Mouse (Mus musculus): ENCODE measurements at regions not wholly inside any gene's neighbourhood (a gene's known extent, or its start where the extent isn't known, plus 50 kb on each side); places are given as distances from the start of the nearest gene placed in this dataset.
"Not testable (repeated sequence)": the region's sequence is repeated elsewhere in the genome, so short reads cannot be mapped to it uniquely, and the experiment has no call there.

DNA sequence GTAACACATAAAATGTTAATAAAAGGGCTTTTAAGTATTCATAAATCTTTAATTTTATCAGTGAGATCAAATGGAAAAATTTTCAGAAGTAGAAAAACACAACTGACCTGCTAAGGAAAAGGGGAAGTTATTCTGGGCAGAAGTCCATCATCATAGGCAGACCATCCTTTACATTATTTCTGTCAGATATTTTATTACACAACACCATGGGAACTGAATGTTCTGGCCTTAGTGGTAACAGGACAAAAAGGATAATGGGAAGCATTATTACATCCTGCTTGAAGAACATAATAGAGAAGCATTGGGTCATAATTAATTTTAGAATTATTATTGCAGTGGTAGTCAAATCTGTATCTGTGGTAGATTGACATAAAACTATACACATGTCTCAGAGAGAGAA, 603.5 kb upstream of the Gje1 start:
- DNase-seq: no peak

- DNase-seq: no peak
Observed at GRCm38 (mm10) chr10:15317017-15317607, 599.1 kb upstream of the Gje1 start.

GRCm38 (mm10) chr10:15310650-15311049, 592.6 kb upstream of the Gje1 start:
- DNase-seq: no peak

DNA sequence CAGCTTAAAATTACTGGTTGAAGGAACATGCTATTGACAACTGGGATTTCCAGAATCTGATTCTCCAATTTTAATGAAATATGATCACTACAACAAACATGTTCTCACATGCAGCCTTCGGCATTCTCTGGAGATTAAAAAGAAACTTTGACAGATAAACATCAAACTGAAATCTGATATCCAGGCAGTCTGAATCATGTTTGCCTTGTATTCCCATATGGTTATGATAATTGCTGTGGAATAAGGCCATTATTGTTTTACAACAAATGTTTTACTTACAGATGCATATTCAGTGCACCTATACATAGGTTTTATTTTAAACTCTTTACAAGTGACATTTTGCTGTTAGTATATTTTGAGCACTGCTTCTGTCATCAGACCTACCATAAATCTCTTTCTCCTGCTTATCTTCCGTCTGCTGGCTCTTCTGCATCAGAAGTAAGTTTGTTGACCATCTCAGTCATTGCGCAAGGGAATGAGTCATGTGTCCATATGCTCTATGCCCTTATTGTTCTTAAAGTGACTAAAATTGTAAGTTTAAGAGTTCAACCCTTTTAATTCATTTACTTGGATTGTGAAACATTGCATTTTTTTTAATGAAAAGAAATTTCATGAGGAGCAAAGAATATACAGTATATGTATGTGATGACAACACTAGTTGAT, 587.9 kb upstream of the Gje1 start:
- DNase-seq: no peak

DNA sequence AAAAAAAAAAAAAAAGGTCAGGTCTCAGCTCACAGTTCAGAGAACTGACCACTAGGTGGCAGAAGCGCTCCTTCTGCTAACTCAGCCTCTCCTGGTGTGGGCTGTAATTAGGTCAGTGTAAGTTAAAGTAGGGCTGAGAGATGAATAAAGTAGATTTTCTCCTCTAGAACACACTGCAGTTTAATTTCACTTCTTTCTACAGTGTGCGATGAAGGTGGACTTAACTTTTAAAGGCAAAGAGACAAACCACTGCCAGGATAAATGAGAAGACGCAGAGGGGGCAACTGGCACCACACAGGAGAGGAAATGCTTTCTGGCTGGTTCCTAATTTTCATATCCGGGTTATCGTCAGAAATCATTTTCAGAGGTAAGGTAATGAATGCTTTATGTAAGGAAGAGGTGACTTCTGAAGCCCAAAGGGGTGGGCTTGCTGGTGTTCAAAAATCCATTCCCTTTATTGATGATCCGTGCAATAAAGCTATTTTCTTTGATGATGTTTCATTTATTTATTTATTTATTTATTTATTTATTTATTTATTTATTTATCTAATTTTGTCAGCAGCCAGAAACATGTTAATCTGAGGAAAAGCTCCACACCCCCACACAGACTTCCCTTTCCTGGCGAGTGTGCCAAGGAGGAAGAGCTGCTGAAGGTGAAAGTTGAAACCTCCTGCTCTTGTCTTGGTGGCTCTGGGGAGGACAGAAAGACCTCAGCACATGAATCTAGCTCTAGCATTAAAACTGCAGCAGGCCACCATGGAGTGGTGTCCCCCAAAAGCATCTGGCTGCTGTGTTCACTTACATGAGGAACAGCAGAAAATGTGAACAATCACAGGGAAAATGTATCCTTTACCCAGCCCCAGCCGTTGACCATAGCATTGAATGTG, 582.4 kb upstream of the Gje1 start:
- DNase-seq: peak; percentile 79 to 85

DNA sequence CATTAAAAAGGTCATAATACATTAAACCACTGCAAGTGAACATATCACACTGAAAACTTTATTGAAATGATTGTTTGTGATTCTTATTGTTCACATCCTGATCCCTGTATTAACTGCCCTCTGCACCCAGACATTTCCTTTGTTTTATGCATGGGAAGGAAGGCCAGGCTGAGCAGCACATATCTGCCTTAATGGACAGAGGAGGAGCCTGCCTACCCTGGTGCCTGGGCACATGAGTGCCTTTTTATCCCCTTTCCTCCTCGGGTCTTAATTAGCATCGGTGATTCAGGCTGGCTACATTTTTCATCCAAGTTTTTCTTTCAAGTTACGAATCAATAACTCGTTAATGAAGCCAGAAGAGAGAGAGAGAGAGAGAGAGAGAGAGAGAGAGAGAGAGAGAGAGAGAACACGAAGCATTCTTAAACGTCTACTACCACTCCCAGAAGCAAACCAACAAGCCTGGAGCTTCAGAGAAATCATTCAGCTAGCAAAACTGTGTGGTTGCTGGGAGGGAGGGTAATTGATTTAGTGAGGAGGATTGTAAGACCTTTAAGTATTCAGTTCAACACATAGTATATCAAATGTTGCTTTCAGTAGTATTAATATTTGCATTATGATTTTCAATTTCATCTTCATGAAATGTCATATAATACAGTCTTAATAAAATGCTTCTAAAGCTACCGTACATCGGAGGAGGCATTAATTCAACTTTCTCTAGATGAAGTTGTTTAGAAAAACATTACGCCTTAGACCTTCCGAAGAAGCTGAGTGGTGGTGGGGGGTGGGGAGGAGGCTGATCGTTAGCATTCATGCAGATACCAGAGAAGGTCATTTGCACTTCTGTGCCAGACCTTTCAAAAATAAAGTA, 581.6 kb upstream of the Gje1 start:
- DNase-seq: no peak

DNA sequence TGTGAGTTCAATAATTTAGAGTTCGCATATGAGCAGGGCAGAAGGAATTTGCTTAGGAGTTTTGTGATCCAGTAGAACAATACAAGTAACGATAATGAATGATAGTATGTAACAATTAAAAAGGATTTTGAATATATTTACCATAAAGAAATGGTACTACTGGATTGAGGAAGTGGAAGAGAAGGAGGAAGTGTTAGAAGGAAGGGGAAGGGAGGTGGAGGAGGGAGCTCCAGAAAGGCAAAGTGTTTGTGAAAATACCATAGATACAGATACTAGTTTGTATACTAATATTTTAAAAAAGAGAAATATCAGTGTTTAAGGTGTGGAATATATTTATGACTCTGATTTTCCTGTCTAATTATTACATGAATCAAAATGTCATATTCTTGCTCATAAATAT, 579.2 kb upstream of the Gje1 start:
- no peak for DNase-seq

- DNase-seq: no peak
Observed at GRCm38 (mm10) chr10:15294125-15294524, 576.1 kb upstream of the Gje1 start.

DNA sequence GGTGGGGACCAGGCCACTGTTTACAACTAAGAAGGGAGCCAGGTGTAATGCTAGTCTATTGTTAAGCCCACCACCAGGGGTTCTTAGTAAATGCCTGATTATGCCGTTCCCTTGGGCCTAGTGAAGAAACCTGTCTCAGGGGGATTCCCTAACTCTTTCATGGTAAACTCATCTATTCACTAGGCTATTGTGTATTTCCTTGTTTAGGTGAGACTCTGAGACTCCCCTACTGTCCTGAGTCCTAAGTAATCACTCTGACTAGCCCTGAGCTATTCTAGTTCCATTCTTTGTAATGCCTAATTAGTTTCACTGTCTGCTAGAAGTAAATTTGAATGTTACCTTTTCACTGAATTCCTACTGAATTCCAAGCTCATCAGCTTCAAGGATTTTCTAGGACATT, 545.3 kb upstream of the Gje1 start:
- not testable (repeated sequence) for DNase-seq

DNA sequence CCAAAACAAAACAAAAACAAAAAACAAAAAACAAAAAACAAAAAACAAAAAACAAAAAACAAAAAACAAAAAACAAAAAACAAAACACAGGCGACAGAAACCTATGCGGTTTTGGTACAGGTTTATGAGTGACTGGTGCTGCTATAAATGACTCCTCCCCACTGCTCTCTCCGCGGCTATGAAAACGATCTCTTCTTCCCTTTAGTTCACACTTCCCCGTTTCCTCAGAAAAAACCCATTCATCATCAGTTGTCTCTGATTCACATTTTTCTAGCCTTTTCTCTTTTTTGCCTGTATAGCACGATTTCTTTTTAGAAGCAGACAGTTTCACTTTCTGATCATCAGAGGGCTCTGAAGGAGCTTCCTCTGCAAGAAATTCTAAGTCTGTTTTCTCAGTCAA, 544.3 kb upstream of the Gje1 start:
- not testable (repeated sequence) for DNase-seq

DNA sequence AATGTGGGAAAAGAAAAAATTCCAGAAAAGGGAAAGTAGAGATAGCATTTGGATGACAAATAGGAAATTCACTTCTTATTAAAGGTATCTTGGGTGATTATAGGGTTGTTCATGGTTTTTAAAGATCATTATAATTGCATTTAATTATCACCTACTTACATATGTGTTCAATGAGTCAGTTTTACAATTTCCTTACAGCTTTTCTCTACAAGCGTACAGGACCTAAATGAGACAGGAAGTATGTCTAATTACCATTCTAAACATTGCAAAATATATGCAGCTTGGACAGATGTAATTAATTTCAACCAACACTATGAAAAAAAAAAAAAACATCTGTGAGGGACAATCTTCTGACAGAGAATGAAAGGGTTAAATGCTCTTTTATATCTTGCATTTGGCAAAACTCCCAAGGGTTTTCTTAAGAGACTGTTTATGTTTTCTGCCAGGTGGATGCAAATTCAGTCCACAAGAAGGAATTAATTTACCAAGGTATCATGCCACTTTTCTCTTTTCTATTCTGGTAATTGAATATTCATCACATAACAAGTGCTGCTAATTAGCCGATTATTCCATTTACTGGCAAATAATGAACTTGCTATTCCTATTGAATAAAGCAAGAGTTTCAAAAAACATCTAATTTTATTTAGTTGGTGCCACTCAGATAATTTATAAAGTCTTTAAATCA, 531.5 kb upstream of the Gje1 start:
- no peak for DNase-seq

DNA sequence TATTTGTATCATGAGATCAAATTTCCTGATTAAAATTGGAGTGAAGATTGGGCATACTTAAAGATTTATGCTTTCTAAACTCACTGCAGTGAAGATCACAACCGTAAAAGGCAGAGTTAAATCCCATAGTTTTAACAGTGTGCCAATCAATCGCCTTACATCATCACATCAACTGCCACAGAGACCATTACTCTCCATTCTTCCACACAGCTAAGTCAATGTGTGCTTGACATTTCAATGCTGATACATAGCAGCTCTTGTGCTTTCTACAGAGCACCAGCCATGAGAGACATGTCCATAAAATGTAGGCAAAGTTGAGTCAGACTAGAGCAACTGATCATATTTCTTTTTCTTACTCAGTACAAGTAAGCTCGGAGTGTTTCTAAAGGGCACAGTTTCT, 530.9 kb upstream of the Gje1 start:
- DNase-seq: no peak

DNA sequence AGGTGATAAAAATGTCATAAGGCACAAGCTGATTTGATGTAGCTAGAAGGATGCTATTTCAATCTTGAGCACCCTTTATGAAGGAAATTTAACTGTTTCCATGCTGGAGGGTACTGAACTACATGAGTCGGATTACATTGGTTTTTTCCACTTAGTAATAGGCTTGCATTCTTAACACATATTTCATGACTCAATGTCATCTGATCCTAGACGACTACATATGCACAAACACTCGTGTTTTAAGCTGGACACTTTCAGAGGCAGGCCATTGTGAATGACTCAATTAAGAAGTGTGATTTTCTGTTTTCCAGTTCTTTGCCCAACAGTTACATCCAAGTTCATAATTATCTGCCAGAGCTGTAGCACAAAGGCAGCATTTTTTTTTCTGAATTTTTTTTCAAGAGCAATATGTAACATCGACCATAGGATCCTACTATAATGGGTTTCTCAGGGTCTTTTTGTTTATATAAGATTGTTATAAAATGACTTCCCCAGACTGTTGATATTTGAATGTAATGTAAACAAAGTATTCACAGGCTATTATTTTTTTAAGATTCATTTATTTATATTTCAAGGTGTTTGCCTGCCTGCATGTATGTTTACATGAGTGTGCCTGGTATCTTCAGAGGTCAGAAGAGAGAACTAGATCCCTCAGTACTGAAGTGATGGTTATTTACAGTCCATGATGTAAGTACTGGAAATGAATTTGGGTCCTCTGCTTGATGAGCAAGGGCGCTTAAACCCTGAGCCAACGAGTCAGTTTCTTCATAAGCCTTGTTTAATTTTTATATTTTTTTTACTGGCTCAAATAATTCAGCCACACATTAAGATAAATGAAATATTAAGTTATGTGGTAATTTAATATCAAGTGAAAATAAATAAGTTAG, 526.6 kb upstream of the Gje1 start:
- no peak for DNase-seq

- DNase-seq: no peak
Observed at GRCm38 (mm10) chr10:15243460-15243859, 525.4 kb upstream of the Gje1 start.

GRCm38 (mm10) chr10:15218883-15219282, 500.9 kb upstream of the Gje1 start:
- DNase-seq: no peak

DNA sequence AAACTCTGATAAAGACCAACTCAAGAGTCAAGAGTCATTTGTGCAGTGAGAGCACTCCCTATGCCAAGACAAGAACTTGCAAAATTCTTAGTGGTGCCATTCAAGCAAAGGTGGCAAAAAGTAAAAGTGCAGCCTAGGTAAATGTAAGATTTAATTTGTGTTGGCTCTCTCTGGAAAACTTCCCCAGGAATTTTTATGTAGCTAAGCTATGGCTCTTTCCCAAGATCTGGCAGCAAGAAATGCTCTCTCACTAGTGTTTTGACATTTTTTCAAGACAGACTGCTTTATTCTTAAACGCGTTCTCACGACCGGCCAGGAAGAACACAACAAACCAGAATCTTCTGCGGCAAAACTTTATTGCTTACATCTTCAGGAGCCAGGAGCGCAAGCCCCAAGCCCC, 461.6 kb upstream of the Gje1 start:
- no peak for DNase-seq

DNA sequence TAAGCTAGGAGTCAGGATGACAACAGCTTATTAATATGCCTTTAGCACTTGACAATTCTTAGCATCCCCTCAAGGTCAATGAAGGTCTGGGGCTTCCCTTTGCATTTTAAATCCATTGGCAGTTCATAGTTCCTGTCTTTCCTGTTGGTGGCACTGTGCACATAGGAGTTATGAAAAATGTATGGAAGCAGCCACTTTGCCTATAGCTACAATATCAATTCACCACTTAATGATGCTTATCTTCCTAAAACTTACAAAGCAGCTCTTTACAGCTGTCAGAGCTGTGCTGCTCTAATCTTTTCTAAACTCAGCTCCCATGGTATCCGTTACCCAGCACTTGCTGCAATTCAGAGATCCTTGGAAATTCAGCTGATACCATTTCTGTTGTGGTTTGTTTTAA, 456.4 kb upstream of the Gje1 start:
- DNase-seq: no peak

- no peak for DNase-seq
Observed at GRCm38 (mm10) chr10:15172558-15172957, 454.5 kb upstream of the Gje1 start.

- DNase-seq: no peak
Observed at GRCm38 (mm10) chr10:15140703-15141102, 422.7 kb upstream of the Gje1 start.

Measured in adrenal gland, postnatal 36 days (tissue).